Mouse (Mus musculus) brain, embryonic 14.5 days (tissue): ENCODE results near the gene Agbl3.

Experiments
- CTCF ChIP-seq: fragments of 200-500 bp; IDR thresholded peaks from 2 replicates; pipeline ENCODE4 v1.5.1; 2012; ENCODE audit warnings: inconsistent platforms, mild to moderate bottlenecking, moderate library complexity, borderline replicate concordance; ENCODE audit not compliant: insufficient read depth, insufficient read length; ENCODE audit errors: extremely low read depth
- POLR2A ChIP-seq: fragments of 200-500 bp; IDR thresholded peaks from 2 replicates; pipeline ENCODE4 v1.6.1; 2012; ENCODE audit warnings: mild to moderate bottlenecking, inconsistent platforms, borderline replicate concordance; ENCODE audit not compliant: poor library complexity, insufficient read depth, insufficient read length, severe bottlenecking; ENCODE audit errors: extremely low read depth

- TF ChIP-seq POLR2A (no peak), CTCF (no peak)
Measured at GRCm38 (mm10) chr6:34867301-34867994, 87.2 kb downstream of the Agbl3 start.
